Mouse (Mus musculus) testis, adult 2 months (tissue): ENCODE results near the gene Acap2.

Experiments used
- CTCF ChIP-seq: fragments of 200-500 bp; IDR thresholded peaks from 2 replicates; pipeline ENCODE4 v1.5.1; 2012; ENCODE audit warnings: low read depth, mild to moderate bottlenecking, inconsistent platforms, low read length, moderate library complexity; ENCODE audit not compliant: control insufficient read depth, insufficient read depth, insufficient replicate concordance
- POLR2A ChIP-seq: fragments of 200-500 bp; IDR thresholded peaks from 2 replicates; pipeline ENCODE4 v1.6.1; 2012; ENCODE audit warnings: low read depth, mild to moderate bottlenecking, inconsistent platforms, low read length, moderate library complexity; ENCODE audit not compliant: control insufficient read depth

GRCm38 (mm10) chr16:31128116-31128515 is 72.9 kb downstream of the Acap2 start:
- TF ChIP-seq POLR2A = no peak
- TF ChIP-seq CTCF = no peak
